Mouse (Mus musculus) spleen, postnatal 14 days (tissue): ENCODE measurements at regions not wholly inside any gene's neighbourhood (a gene's known extent, or its start where the extent isn't known, plus 50 kb on each side); places are given as distances from the start of the nearest gene placed in this dataset.
A peak's percentile ranks its signal among the peaks of the same experiment; 100 is the strongest.

Experiments used
- DNase-seq, 2 experiments: peaks; one replicate each; pipeline ENCODE4 v3.0.0; 2021 to 2022; ENCODE audit warnings: low spot score in 2 of 2

DNA sequence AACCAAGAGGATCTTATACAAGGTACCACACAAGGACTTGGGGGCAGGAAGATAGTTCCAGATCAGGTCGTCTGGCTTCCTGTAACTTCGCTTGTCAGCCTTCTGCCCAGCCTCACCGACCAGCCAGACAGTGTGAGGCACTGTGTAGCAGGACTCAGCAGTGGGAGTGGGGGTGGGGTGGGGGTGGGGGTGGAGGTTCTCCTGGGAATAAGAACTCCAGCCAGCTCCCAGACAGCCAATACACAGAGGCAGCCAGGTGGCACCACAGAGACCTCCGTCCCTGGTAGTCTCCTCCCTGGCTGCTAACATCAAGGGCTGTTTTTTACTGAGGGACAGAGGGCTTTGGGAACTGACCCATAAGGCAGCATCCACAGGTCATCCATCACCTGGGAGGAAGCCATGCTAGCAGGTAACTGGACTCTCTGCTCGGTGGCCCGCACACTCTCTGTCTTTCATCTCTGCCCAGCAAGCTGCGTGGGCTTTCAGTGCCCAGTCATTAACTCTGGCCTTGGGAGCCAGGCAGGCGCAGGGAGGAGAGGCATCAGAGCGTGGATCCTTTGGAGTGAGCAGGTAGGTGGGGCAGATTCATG, 60.3 kb upstream of the Wnt4 start:
- DNase-seq = no peak

DNA sequence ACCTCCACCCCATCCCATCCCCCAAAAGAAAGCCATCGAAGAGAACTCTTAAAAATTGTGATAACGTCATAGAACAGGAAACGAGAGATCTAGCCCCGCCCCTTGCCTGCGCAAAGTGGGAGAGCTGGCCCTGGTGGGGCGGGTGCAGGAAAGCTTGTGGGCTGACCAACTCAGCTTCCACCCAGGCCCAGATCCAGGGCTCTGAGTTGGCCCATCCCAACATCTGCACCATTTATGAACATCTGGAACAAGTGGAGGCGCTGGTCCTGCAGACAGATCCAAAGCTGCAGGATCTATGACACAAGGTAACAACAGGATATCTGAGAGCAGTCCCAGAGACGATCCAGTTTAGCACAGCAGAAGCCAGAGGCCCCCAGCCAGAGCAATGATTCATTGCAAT, 62.7 kb upstream of the Wnt4 start:
- no peak for DNase-seq

DNA sequence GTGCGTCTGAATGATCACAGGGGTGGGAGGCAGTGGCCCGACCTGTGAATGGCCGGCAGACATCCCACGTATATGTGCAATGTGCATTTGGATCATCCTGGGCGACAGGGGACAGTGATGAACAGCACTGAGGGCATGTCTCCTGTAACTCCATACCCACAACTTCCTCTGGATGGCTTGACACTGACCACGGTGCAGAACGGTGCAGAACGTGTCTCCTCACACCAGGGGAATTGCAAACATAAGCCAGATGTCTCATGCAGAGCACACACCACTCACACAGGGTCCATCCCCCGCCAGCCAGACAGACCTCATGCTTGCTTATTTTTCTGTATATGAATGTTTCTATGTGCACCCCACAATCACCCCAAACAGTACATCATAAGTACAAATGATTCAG, 64.4 kb upstream of the Wnt4 start:
- DNase-seq = no peak

DNA sequence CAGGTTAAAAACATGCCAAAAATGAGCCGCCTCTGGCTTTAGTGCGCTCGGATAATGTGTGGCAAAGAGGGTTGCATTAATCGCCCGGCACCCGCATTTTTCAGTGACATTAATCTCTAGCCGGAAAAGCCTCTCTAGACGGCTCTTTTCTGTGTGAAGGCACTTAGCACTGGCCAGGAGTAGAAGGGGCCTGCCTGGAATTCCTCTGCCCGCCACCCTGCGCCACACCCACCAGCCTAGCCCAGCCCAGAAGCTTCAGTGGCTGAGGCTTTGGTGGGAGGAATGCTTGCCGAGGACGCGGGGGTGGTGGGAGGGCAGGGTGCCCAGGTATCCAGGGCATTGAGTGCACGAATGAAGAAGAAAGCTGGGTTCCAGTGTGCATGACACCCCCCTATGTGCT, 65.2 kb upstream of the Wnt4 start:
- no peak for DNase-seq

DNA sequence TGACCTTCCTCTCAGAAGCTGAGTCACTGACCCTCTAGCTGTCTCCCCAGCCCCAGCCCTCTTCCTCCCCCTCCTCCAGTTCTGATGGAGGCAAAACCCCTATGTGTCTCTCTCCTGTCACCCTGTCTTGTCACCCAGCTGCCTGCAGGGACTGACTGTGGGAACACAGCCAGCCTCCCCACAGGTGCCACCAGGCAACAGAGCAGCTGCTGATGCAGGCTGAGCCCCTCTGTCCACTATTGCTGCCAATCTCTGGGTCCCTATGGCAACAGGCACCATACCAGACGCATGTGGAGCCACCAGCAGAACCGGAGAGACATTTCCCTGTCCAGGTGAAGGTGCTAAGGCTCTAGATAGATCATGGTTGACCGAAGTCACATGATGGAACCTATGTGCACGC, 66.0 kb upstream of the Wnt4 start:
- no peak for DNase-seq

DNA sequence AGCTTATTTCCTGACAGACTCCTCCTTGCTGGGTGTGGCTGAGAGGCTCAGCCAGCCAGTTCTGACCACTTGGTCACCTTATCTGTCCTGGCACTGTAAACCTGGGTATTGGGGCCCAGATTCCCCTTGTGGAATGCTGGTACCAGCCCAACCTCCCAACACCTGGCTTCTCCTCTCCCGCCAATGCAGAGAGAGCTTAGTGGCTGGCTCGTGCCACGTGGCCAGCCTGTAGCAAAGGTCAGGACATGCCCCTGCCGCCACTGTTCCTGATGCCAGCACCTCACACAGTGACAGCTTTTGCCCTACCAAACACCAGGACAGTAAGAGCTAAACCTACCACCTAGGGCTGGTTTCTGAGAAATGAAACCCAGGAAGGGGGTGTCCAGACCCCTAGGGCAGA, 66.8 kb upstream of the Wnt4 start:
- DNase-seq = no peak

DNA sequence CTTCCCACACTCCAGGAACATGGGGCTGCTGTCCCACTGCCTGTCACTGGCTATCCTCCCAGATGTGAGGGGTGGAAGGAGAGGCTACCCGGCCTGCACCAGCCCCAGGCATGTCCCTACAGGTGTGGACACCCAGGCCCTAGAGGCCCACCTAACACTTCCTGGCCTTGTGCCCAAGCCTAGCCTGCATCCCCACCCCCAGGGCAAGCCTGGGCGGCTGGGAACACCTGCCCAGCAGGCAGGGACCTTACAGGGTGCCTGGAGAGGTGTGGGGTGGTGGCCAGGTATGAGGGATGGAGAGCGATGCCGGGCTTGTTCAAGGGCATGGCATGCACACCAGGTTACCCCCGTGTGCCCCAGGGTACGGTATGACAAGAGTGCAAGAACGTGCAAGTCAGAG, 76.3 kb upstream of the Wnt4 start:
- no peak for DNase-seq

DNA sequence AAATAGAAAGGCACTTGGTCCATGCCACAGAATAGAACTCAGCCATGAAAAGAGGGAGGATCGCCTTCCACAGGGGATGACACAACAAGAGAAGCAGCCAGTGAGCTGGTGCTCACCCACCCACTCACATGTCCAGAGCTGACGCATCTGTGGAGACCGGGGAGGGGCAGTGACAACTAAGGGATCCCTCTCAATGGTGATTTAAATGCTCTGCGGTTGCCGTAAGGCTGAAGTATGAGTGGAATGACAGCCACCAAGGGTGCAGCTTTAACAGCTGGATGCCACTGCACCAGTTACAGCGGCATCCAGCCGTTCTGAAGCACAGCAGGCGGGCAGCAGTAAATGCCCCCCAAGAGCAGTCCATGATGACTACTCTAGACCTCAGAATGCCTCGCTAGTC, 76.9 kb upstream of the Wnt4 start:
- DNase-seq = no peak

DNA sequence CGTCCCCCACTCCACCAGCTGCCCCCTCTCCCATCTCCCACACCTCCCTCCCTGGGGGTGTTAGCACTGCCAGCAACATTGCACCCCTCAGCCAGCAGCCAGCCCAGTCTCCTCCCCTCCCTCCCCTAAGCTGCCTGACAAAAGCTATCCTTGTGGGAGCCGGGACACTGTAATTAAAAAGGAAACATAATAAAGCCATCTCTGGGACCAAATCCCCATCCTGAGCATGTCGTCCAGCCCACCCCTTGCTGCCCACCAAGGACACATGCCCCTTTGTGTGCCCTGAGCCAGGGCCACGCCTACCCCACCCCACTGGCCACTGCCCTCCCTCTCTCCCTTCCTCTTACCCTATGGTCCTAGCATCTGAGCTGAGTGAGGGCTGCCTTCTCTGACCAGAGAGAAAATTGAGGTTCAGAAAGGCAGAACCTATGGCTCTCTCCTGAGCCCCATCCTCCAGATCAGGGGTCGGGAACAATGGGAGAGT, 80.8 kb upstream of the Wnt4 start:
- no peak for DNase-seq

DNA sequence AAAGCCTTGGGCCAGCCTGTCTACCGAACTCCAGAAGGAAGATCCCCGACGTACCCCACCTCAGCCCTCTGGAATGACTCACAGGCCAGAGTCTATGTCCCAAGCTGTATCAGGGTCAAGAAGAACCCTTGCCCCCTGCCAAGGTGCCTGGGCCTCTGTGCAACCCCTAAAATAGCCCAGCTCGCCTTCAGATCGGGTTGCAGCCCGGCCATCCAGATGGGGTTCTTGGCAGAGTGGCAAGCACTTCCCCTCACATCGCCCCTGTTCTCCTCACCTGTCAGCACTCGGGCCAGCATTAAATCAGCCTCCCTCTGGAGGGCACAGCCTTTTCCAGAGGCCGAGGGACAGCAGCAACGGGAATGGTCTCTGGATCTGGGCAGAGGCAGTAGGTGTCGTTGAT, 83.2 kb upstream of the Wnt4 start:
- no peak for DNase-seq

DNA sequence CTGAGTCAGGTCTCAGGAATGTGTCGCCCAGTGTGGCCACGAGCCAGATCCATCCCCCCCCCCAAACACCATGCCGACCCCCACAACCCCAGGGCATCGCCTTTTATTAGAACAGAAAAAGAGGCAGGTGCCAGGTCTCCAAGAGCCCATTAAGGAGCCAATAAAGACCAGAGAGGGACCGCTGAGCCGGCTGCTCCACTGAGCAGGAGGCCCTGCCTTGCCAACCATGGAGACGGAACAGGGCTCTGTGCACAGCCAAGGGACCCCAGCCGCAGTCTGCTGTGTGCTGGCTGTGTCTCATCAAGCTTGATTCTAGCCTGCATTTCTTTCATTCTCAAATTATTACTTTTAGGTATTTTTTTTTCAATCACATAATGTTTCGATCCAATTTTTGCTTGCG, 86.7 kb upstream of the Wnt4 start:
- DNase-seq = no peak

DNA sequence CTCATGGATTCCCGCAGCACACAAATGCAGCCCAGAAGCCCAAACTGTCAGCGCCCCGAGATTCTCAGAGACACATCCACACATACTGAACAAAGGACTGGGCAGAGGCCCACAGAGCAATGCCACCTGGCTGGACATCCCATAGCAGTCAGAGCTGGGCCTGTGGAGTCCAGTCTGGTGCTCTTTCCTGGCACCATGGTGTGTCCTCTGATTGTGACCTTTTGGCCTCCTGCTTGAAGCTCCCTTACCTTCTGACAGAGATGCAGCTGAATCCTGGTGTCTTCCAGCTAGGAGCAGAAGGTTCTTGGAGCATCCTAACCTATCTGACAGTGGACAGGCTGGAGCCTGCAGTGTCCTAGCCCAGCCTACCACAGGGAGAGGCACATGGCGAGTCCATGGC, 87.5 kb upstream of the Wnt4 start:
- no peak for DNase-seq

DNA sequence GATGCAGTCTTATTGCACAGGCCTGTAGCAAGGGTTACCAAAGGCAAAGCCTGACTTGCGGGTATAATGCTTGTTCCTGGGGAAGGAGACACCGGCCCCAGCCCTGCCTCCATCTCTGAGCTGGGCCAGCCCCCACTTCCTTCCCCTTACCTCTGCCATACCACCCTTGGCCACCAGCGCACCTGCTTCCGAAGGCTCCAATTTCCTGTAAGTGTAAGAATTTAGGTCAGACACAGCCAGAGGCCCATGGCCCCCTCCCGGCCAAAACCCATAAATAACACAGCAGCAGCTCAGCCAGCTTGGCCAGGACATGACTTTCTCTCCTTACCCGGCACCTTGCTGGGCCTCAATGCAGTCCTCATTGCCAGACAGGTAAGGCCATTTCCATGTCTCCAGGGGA, 88.2 kb upstream of the Wnt4 start:
- DNase-seq = no peak

DNA sequence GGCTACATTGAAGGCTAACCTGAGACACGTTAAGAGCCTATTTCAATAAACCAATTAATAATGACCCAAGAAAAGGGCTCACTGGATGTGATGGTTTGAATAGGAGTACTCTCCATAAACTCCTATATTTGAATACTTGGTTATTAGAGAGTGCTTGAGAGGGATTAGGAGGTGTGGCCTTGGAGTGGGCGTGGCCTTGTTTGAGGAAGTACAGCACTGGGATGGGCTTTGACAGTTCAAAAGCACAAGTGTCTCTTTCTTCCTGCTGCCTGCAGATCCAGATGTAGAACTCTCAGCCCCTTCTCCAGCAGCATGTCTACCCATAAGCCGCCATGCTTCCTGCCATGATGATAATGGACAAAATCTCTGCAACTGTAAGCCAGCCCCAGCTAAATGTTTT, 89.7 kb upstream of the Wnt4 start:
- no peak for DNase-seq

DNA sequence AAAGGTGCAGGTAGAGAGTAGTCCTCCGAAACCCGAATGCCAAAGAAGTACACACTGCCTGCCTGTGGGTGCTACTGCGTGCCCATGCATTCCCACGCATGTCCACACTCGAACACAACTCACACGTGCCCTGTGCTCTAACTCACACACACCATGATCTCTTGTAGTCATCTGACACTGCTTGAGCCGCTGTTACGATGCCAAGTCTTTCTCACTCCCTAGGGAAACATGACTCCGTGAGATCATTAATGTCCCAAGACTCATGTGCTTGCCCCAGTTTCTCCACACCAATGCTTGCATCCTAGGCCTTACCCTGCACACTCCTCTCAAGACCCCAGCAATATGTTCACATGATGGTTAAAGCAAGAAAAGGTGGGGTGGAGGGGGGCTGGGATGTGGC, 90.2 kb upstream of the Wnt4 start:
- DNase-seq = no peak

DNA sequence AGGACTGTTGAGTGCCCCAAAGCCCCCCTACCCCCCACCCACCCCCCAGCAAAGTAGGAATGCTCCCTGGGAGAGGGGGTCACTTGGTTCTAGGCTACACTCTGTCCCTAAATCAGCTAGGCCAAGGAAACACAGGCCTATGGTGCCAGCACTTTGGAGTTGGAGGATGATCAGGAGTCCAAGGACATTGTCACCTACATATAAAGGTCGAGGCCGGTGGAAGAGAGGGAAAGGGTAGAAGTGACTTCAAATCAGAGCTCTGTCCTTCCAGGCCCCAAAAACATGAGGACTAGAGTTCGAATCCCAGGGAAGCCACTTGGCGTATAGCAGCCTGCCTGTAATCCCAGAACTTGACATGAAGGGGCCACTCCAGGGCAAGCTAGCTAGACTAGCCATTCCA, 92.3 kb upstream of the Wnt4 start:
- DNase-seq = no peak

DNA sequence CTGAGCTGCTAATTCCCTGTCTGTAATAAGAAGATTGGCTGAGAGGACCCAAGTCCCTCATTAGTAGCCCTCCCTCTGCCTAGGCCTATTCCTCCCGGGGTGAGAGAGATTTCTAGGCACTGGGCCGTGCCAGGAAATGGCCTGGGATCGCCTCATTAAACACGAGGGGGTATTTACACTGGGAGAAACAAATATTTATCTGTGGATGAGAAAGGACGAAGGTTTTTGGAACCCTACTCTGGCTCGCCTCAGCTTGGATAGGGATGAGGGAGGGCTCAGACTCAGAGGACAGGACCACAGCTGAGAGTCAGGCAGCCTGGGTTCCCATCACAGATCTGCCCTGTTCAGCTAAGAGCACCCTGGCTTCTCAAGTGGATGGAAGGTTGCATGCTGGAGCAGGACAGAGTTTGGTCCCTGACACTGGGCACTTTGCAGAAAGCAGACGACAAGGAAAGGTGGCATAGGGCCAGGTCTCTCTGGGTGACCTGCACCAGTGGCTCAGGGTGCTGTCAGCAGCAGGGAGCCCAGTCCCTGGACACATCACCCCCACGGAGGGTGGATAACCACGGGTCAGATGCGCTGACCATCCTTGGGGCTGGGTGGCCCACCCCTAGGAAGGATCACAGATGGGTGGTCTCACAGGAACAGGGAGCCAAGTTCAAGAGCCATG, 94.0 kb upstream of the Wnt4 start:
- no peak for DNase-seq

DNA sequence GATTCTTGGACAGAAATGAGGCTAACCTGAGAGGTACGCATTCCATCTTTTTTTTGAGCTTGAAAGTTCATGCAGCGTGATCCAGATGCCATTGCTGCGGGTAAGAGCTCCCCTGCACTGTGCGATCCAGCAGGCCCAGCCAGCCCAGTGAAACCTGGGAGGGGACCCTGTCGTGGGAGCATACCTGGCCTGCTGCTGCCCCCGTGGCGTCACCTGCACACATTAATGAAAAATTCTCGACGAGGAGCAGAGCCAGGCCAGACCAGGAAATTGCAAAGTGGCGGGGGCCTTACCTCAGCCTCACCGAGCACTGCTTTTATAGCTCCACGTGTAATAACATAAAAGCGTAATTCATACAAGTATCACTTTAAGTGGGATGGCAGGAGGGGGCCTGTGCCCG, 94.7 kb upstream of the Wnt4 start:
- no peak for DNase-seq

DNA sequence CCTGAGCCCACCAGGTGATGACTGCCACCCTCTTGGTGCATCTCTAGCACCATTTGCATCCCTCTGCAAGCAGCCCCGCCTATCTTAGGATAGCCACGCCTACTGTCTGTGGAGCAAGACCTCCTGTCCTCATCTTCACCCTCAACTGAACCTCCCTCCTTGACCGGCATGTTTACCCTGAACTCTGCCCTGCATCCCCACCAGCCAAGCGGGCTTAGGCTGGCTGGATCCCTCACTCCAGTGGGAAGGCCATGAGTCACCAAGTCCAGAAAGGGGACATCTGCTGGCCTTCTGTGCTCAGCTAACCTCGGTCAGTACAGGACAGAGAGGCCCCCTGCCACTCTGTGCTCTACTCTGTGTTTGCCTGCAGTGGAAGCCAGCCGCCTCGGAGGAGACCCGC, 96.0 kb upstream of the Wnt4 start:
- DNase-seq = no peak

DNA sequence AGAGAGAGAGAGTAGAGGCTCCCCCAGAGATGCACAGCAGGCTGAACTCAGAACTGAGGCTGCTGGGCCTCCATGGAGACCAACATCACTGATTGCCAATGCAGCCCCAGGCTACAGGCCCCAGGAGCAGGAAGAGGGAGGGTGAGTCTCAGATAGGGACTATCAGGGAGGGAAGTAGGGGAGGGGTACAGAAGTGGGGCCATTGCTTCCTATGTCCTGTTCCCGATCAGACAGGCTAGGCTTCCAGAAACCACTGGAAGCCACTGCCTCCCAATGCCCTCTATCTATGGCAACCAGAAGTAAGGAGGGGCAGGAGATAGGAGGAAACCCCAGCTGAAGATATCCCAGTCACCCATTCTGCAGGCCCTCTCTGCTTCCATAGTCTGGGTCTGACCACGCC, 97.2 kb upstream of the Wnt4 start:
- DNase-seq = no peak

DNA sequence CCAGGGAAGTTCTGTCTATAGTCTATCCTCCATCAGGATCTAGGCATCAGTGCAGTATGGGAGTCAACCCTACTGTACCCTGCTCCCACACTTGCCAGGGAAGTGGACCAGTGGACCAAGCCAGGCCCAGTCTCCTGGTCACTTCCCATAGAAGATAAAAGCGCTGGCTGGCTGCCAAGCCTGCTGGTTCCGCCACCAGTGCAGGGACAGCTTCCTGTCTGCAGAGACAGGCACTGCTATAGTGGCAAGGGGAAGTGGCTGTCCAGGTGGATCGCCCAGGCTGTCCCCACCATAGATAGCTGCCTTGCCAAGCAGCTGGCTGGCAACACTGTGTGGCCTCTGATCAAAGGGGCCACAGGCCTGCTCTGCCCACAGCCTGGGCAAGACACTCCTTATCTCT, 98.5 kb upstream of the Wnt4 start:
- DNase-seq = peak in 1 of 2 experiments; percentile 6

DNA sequence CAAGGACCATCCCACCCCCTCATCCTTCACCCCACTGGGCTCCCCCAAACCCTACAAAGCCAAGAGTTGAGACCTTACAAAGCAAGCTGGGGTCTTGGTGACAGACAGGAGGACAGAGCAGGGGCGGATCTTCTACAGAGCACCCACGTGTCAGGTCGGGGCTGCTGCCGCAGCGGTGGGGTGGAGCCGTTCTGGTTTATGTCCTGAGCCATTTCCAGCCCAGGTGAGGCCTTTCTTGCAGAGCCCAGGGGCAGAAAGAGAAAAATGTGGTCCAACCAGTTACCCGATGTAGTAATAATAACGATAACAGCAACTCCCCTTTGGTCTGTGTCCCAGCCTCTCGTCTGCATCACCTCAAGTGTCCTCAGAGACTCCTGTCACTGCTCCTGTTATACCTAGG, 112.4 kb upstream of the Wnt4 start:
- no peak for DNase-seq

DNA sequence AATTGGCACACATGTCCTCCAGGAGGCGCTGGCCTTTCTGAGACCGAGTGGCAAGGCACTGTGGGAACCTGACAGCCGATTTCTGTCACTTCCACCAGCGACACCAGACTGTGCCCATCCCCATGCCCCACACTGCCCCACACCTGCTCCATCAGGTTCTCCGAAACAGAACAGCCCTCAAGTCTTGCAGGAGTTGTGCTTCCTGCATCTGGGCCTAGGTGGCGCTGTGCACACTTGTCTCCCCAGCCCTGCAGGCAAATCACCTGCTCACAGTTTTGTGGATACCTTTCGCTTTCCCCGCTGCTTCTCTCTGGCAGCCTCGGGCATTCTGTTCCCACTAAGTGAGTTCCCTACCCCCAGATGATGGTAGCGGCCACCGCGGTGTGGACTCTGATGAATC, 112.9 kb upstream of the Wnt4 start:
- peak; percentile 32 to 51 for DNase-seq

DNA sequence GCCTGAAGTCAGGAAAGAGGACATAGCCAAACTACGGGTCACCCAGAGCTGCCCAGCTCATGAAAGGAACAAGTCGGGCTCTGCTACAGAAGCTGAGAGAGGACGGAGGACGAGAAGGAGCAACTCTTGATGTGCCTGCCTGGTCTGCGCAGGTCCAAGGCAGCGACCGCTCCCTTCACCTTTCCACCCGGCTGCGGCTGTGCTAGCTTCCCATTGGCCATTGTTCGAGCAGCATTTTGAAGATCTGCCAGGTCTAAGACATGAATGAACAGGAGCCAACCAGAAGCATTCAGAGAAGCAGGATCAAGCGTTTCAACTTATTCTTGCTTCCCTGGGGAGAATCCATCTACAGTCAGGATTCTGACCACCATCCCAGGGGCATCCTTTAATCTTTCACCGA, 113.3 kb upstream of the Wnt4 start:
- DNase-seq = no peak
